Mouse (Mus musculus) liver, embryonic 13.5 days (tissue): Measurements from ENCODE around the gene Tifab. TPM values are rescaled to one million over a fixed set of nuclear protein-coding genes. Genes with fewer than 3 reads are reported as not detected.
"Not testable (repeated sequence)": the region's sequence is repeated elsewhere in the genome, so short reads cannot be mapped to it uniquely, and the experiment has no call there.

ENCODE experiments used
- ATAC-seq: fragments of 200-750 bp; cut with Nextera tagmentation; 2 replicates; pipeline ENCODE4 v1.8.0; 2017; ENCODE audit warnings: low read depth, mild to moderate bottlenecking, moderate number of reproducible peaks, moderate library complexity
- DNase-seq: peaks from one replicate; pipeline ENCODE4 v3.0.0; 2022
- H3K27ac ChIP-seq: fragments of 300-500 bp; sonication (generic); 2 replicates; pipeline ENCODE4 v1.5.1; 2015; ENCODE audit warnings: moderate library complexity, mild to moderate bottlenecking, inconsistent platforms
- H3K27me3 ChIP-seq: fragments of 300-500 bp; sonication (generic); 2 replicates; pipeline ENCODE4 v1.6.1; 2015; ENCODE audit warnings: mild to moderate bottlenecking, inconsistent platforms
- H3K36me3 ChIP-seq: fragments of 300-500 bp; sonication (generic); 2 replicates; pipeline ENCODE4 v1.6.1; 2015; ENCODE audit warnings: mild to moderate bottlenecking, inconsistent platforms
- H3K4me1 ChIP-seq: fragments of 300-500 bp; sonication (generic); replicated peaks from 2 replicates; pipeline ENCODE4 v1.6.1; 2015; ENCODE audit warnings: inconsistent platforms
- H3K4me2 ChIP-seq: fragments of 300-500 bp; sonication (generic); 2 replicates; pipeline ENCODE4 v1.6.1; 2015; ENCODE audit warnings: inconsistent platforms, mild to moderate bottlenecking, moderate library complexity
- H3K4me3 ChIP-seq: fragments of 300-500 bp; sonication (generic); replicated peaks from 2 replicates; pipeline ENCODE4 v1.5.1; 2015; ENCODE audit warnings: mild to moderate bottlenecking, inconsistent platforms
- H3K9ac ChIP-seq: fragments of 300-500 bp; sonication (generic); 2 replicates; pipeline ENCODE4 v1.6.1; 2015; ENCODE audit warnings: mild to moderate bottlenecking, inconsistent platforms
- H3K9me3 ChIP-seq: fragments of 300-500 bp; sonication (generic); replicated peaks from 2 replicates; pipeline ENCODE4 v1.6.1; 2016; ENCODE audit warnings: inconsistent platforms
- WGBS: fragments of 180-500 bp; shearing (Covaris S2); methylation state at CpG from one replicate; pipeline ENCODE4 v1.1.7; 2015; ENCODE audit not compliant: insufficient replicate concordance; 5-methylcytosine and 5-hydroxymethylcytosine counted together
- polyA plus RNA-seq: library from polyadenylated mRNA; unstranded; fragments of >200 nt; fragmentation: Nextera tagmentation; extraction: Ambion mirVana; gene quantifications from 2 replicates; pipeline ENCODE4 v1.2.1, GENCODE M21; 2015

Tifab gene
- polyA plus RNA-seq, 1 experiment from 2014 or later = 5.7 TPM

- Histone ChIP-seq H3K4me2 (no peak overlapping the region), H3K4me3 (no peak overlapping the region), H3K36me3 (no peaks in the 10 kb centered on the region), H3K9ac (no peak overlapping the region), H3K9me3 (no peaks in the 10 kb centered on the region), H3K27me3 (peaks cover 38% of the 10 kb centered on the region), H3K4me1 (no peaks in the 10 kb centered on the region), H3K27ac (no peak overlapping the region)
- WGBS = 12% methylated on average over 35 of the region's 35 CpGs
- ATAC-seq = no peak
- no peak for DNase-seq
Observed at GRCm38 (mm10) chr13:56208225-56209066, 29.8 kb upstream of the Tifab start.

- no peak overlapping the region for H3K27ac ChIP-seq
- no peak overlapping the region for H3K4me3 ChIP-seq
- no peak overlapping the region for H3K9ac ChIP-seq
- no peaks in the 10 kb centered on the region for H3K9me3 ChIP-seq
- 0 out of 2 replicates have a peak, but pooled peaks cover 3% of the 10 kb centered on the region for H3K4me1 ChIP-seq
- WGBS = 65% methylated on average over 8 of the region's 8 CpGs
- 0 out of 2 replicates have a peak, but pooled peaks cover 5% of the 10 kb centered on the region for H3K27me3 ChIP-seq
- DNase-seq = no peak
- H3K4me2 ChIP-seq = no peak overlapping the region
- H3K36me3 ChIP-seq = no peaks in the 10 kb centered on the region
- no peak for ATAC-seq
Observed at GRCm38 (mm10) chr13:56199506-56199905, 20.8 kb upstream of the Tifab start.

GRCm38 (mm10) chr13:56197473-56198266 is 19.0 kb upstream of the Tifab start:
- WGBS = 10% methylated on average over 15 of the region's 15 CpGs
- H3K4me3 ChIP-seq = no peak overlapping the region
- H3K9ac ChIP-seq = no peak overlapping the region
- H3K4me1 ChIP-seq = 0 out of 2 replicates have a peak, but pooled peaks cover 3% of the 10 kb centered on the region
- peak overlapping the region; percentile 15; the same call in 1 of the 2 replicates for H3K4me2 ChIP-seq
- H3K36me3 ChIP-seq = no peaks in the 10 kb centered on the region
- 0 out of 2 replicates have a peak, but pooled peaks cover 5% of the 10 kb centered on the region for H3K27me3 ChIP-seq
- DNase-seq (peak; percentile 56), ATAC-seq (no peak)
- H3K9me3 ChIP-seq = no peaks in the 10 kb centered on the region
- H3K27ac ChIP-seq = no peak overlapping the region

GRCm38 (mm10) chr13:56197031-56197430 is 18.3 kb upstream of the Tifab start:
- Histone ChIP-seq H3K4me3 (no peak overlapping the region), H3K4me2 (peak overlapping the region; percentile 15; the same call in 1 of the 2 replicates), H3K4me1 (0 out of 2 replicates have a peak, but pooled peaks cover 3% of the 10 kb centered on the region), H3K27ac (no peak overlapping the region), H3K27me3 (0 out of 2 replicates have a peak, but pooled peaks cover 5% of the 10 kb centered on the region), H3K9me3 (no peaks in the 10 kb centered on the region), H3K36me3 (no peaks in the 10 kb centered on the region), H3K9ac (no peak overlapping the region)
- DNase-seq = no peak
- ATAC-seq = no peak
- WGBS = 76% methylated on average over 12 of the region's 12 CpGs

GRCm38 (mm10) chr13:56195824-56196223 is 17.1 kb upstream of the Tifab start:
- H3K36me3 ChIP-seq, H3K4me3 ChIP-seq, ATAC-seq, H3K27ac ChIP-seq, H3K27me3 ChIP-seq, H3K9ac ChIP-seq, H3K4me2 ChIP-seq, H3K4me1 ChIP-seq, DNase-seq, H3K9me3 ChIP-seq: not testable (repeated sequence)
- 71% methylated on average over 11 of the region's 11 CpGs for WGBS

GRCm38 (mm10) chr13:56194181-56194580 is 15.5 kb upstream of the Tifab start:
- 73% methylated on average over 11 of the region's 11 CpGs for WGBS
- DNase-seq, H3K4me2 ChIP-seq, H3K4me1 ChIP-seq, H3K27me3 ChIP-seq, H3K27ac ChIP-seq, H3K9me3 ChIP-seq, H3K4me3 ChIP-seq, H3K36me3 ChIP-seq, H3K9ac ChIP-seq, ATAC-seq: not testable (repeated sequence)

GRCm38 (mm10) chr13:56191225-56191624 is 12.5 kb upstream of the Tifab start:
- Histone ChIP-seq H3K9me3 (no peaks in the 10 kb centered on the region), H3K27me3 (no peaks in the 10 kb centered on the region), H3K36me3 (no peaks in the 10 kb centered on the region), H3K4me3 (no peak overlapping the region), H3K9ac (no peak overlapping the region), H3K4me1 (peaks cover 5% of the 10 kb centered on the region), H3K27ac (no peak overlapping the region), H3K4me2 (no peak overlapping the region)
- ATAC-seq (no peak), DNase-seq (no peak)
- WGBS = 15% methylated on average over 3 of the region's 3 CpGs

GRCm38 (mm10) chr13:56189688-56190087 is 11.0 kb upstream of the Tifab start:
- H3K9me3 ChIP-seq = no peaks in the 10 kb centered on the region
- no peaks in the 10 kb centered on the region for H3K27me3 ChIP-seq
- 55% methylated on average over 5 of the region's 5 CpGs for WGBS
- H3K4me3 ChIP-seq = no peak overlapping the region
- peaks cover 5% of the 10 kb centered on the region for H3K4me1 ChIP-seq
- H3K36me3 ChIP-seq = no peaks in the 10 kb centered on the region
- H3K4me2 ChIP-seq = no peak overlapping the region
- H3K27ac ChIP-seq = no peak overlapping the region
- DNase-seq (no peak), ATAC-seq (no peak)
- no peak overlapping the region for H3K9ac ChIP-seq

GRCm38 (mm10) chr13:56183687-56184086 is 5.0 kb upstream of the Tifab start:
- no peak overlapping the region for H3K4me2 ChIP-seq
- no peak overlapping the region for H3K4me3 ChIP-seq
- H3K27me3 ChIP-seq = no peaks in the 10 kb centered on the region
- no peaks in the 10 kb centered on the region for H3K36me3 ChIP-seq
- no peak overlapping the region for H3K9ac ChIP-seq
- DNase-seq (no peak), ATAC-seq (no peak)
- H3K27ac ChIP-seq = no peak overlapping the region
- no peaks in the 10 kb centered on the region for H3K4me1 ChIP-seq
- 45% methylated on average over 5 of the region's 5 CpGs for WGBS
- no peaks in the 10 kb centered on the region for H3K9me3 ChIP-seq

- Histone ChIP-seq H3K9ac (no peak overlapping the region), H3K36me3 (no peaks in the 10 kb centered on the region), H3K27ac (no peak overlapping the region), H3K4me2 (no peak overlapping the region), H3K4me1 (no peaks in the 10 kb centered on the region), H3K4me3 (no peak overlapping the region), H3K27me3 (no peaks in the 10 kb centered on the region), H3K9me3 (no peaks in the 10 kb centered on the region)
- 29% methylated on average over 8 of the region's 8 CpGs for WGBS
- DNase-seq (no peak), ATAC-seq (no peak)
Observed at GRCm38 (mm10) chr13:56181424-56181823, 2.7 kb upstream of the Tifab start.

GRCm38 (mm10) chr13:56176310-56176709 is 2.4 kb downstream of the Tifab start:
- no peak for ATAC-seq
- no peaks in the 10 kb centered on the region for H3K36me3 ChIP-seq
- no peaks in the 10 kb centered on the region for H3K27me3 ChIP-seq
- H3K27ac ChIP-seq = no peak overlapping the region
- no peaks in the 10 kb centered on the region for H3K9me3 ChIP-seq
- no peak overlapping the region for H3K4me3 ChIP-seq
- peak overlapping the region; percentile 24 for H3K4me2 ChIP-seq
- peaks cover 5% of the 10 kb centered on the region; the same call in 1 of the 2 replicates for H3K4me1 ChIP-seq
- H3K9ac ChIP-seq = peak overlapping the region; percentile 15; the same call in 1 of the 2 replicates
- WGBS = 75% methylated on average over 9 of the region's 9 CpGs
- DNase-seq = no peak
